Mouse (Mus musculus): ENCODE data around the gene Znrd1as.

The Znrd1as gene

DNA sequence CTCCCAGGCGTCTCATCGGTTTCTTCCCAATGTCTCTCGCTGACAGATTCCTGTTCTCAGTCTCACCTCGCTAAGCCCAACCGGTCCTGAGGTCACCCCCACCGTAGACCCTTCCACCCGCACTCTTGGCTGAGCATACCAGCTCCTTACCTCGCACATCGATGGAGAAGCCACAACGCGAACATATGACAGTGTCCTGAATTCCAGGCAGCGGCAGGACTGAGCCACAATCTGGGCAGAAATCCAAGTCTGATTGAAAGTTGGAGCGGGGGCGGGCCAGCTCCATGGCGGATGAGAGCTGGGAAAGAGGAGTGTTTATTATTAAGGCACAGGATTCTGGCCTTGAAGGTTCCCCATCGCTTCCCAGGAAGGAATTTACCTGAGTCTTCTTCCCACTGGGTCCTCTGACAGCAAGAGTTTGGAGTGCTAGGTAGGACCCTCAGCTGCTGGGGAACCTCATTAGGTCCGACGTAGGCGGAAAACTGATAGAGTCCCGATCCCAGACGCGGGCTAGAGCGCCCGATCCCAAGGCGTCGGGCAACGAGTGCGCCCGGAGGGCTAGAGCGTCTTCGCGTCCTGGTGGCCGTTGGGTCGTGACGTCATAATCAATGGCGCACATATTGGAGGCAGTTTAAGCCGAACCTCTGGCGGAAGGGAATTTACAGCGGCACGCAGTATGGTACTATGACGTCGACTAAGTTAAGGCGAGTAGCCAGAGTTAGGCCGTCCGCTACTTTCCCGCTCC is at the start of gene Znrd1as, which contains the start of gene Znrd1:
Znrd1as (plus strand) TSS at position 594 of the 745 bp plus-strand sequence.
Znrd1 (minus strand) TSS at position 561 of the 745 bp plus-strand sequence.
- DNase-seq: peak; percentile 95

DNA sequence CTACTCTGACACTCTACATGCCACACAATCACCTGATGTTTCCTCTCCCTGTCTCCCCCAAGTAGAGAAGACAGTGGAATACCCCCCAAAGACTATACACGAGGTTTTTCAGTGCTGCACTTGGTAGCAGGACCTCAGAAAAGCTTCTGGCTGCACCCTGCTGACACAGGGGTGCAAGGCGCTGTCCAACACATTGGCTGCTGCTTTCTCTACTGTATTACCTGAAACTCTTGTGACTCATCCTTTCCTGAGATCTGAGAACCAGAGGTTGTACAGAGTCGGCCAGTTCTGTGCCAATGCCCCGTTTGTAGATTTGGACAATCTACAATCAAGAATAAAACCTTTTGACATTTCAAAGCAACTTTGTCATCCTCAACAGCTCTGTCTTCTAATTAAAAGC is 48.6 kb upstream of the Znrd1as start:
- DNase-seq: no peak

DNA sequence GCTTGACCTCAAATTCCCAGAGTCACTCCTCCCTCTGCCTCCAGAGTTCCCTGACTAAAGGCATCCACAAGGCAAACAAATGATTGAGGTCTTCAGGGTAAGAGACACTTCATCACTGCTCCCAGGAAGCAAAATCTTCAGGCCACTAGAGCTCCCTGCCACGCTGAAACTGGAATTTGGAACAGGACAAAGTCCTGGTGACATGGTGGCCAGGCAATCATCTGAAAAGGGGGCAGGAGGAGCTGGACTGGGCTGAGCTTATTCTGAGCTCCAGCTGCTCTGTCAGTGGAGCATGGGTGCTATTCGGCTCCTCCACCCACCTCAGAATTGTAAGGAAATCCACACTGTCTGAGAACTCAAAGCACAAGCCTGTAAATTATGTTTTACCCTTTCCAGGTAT is 46.4 kb upstream of the Znrd1as start:
- DNase-seq: no peak

DNA sequence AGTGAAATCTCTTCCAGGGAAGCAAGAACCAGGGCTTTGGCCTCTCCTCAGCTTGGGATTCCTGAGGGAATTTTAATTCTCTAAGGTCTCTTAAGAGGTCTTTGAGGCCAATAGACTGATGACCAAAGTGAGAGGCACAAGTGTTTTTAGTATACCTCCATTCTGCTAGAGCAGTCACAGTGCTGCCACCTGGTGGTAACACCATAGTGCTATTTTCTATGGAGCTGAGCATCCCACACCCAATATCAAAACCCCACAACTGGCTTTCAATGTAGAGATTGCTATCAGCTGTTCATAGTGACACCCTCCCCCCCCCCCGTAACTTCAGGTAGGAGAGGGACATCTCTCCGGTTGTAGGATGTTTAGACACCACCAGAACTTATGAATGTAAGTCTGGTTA is 44.3 kb upstream of the Znrd1as start:
- DNase-seq: peak; percentile 61

- DNase-seq: peak; percentile 39
Measured at GRCm38 (mm10) chr17:36915076-36915475, 43.3 kb upstream of the Znrd1as start.

DNA sequence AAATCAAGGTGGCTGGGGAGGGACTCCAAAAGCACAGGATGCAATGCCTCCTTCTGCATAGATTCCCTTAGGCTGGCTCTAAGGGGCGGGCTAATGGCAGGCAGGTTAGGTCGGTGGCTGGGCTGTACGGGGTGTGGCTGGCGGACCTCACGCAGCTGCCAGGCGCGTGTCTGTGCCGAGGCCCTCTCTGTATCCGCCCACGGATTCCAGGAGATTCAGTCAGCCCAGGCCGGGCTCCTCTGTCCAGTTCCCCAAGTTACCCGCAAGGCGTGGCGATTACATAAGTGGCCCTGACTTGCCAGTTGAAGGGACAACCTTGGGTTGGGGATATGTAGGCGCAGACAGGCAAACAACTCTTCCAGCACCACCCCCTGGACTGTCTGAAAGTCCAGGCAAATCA is 38.2 kb upstream of the Znrd1as start:
- DNase-seq: no peak

- no peak for DNase-seq
Measured at GRCm38 (mm10) chr17:36922715-36923114, 35.7 kb upstream of the Znrd1as start.

GRCm38 (mm10) chr17:36923491-36923890 is 34.9 kb upstream of the Znrd1as start:
- no peak for DNase-seq

GRCm38 (mm10) chr17:36927496-36928120 is 30.8 kb upstream of the Znrd1as start:
- DNase-seq: no peak

DNA sequence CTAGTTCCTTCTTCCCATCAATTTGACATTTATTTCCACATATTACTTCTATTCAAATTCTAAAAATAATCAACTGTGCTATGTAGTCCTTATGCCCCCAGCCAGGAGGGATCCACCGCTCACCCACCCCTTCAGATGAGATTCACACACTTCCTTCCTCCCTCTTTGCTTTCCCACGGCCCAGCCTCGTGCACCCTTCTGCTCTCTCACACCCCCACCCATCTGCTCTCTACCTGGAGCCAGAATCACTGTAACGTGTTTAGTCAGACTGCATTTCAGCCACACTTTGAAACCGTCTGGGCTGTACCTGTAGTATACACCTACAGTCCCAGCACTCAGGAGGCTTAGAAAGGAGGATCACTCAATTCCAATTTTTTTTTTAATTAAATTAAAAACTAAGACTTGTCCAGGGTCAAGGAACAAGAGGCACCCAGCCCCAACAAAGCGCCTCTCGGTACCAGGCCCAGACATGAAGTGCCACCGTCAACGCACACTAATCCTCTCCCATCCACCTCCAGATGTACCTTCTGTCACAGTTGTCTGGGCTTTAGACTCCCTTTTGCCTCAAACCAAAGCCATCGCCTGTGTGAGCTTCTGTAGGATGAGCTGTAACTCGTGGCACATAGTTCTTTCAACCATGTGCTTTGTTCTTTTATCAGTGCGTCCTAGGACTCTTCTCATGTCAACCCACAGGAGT is 29.0 kb upstream of the Znrd1as start:
- no peak for DNase-seq

GRCm38 (mm10) chr17:36930233-36930632 is 28.2 kb upstream of the Znrd1as start:
- DNase-seq: no peak

DNA sequence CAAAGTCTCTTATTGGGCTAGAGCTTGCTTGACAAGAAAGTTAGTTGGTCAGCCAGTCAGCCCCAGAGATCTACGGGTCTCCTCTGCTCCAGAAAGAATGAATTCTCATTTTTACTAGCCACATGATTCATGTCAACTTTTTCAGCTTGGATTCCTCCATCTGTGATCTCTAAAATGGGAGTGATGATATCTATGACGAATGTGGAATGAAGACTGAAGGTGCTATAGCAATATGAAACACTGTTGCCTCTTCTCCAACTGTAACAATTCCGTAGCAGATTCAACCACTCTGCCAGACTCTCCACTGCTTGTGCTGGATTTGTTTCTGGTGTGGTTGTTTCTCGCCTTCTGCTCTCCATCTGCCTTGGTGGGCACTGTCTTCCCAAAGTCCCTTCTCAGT is 27.3 kb upstream of the Znrd1as start:
- DNase-seq: no peak

DNA sequence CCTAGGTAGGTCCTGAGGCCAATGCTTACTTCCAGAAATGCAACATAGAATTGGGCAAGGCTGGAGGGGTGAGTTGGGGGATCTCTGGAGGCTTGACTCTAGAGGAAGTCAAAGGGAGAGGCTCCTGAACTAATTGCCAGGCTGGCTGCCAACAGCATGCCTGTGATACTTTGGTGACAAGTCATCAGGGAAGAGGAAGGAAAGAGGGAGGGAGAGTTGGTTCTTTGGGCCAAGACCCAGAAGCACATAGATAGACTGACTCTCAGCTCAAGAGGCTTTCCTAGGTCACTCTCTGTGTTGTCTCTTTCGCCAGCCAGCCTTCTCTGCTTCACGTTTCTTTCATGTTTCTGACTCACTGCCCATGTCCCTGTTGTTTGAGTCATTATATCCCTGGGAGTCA is 26.6 kb upstream of the Znrd1as start:
- no peak for DNase-seq

DNA sequence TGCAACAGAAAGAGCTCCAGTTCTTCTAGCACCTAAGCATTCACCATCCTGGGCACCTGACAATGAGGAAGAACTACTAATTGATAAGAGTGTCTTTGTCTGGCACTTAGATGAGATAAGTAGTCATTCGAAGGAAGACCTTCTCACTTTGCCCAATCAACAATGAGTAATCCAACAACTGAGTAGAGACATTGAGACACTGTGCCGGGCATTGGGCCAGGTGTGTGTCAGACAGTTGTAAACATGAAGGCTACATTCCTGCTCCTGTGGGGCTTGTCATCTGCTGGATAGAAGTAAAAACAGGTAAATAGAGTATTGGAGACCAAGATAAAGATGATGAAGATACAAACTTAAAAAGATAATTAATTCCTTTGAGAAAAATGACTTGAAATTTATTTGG is 20.3 kb upstream of the Znrd1as start:
- no peak for DNase-seq

DNA sequence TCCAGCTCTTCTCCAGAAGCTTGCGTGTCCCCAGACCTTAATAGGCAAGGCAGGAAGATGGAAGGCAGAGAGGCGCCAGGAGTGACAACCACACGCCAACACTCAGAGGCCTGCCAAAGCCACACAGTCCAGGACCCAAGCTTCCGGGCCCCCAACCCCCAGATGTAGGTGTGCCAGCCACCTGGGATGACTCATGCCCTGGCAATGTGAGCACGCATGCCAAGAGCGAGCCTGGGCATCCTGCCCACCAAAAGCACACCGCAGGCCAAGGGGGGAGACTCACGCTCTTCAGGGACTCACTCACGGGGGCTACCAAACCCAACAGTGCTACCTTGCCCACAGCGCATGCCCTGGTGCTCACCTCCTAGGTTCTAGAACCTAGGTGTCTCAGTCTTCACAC is 16.0 kb upstream of the Znrd1as start:
- DNase-seq: peak; percentile 89

- no peak for DNase-seq
Measured at GRCm38 (mm10) chr17:36942791-36943471, 15.5 kb upstream of the Znrd1as start, which contains the start of gene Rnf39. Gene Rnf39 (plus strand): TSS chr17:36942918.

DNA sequence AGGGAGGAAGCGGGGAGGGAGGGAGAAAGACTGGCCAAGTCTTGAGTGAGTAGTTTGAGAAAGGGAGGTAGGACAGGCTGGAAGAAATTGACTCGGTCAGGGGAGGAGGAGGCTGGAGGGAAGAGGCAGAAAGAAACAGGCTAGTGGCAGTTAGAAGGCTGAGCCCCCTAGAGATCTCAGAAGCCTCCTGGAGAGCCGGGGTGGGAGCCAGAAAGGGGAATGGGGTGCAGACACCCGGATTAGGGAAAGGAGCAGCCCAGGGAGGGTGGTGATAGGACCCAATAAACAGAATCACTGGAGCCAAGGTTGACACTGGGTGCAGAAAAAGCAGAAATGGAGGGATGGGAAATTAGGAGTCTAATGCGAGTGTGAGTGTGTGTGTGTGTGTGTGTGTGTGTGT is 14.7 kb upstream of the Znrd1as start:
- peak; percentile 52 for DNase-seq

DNA sequence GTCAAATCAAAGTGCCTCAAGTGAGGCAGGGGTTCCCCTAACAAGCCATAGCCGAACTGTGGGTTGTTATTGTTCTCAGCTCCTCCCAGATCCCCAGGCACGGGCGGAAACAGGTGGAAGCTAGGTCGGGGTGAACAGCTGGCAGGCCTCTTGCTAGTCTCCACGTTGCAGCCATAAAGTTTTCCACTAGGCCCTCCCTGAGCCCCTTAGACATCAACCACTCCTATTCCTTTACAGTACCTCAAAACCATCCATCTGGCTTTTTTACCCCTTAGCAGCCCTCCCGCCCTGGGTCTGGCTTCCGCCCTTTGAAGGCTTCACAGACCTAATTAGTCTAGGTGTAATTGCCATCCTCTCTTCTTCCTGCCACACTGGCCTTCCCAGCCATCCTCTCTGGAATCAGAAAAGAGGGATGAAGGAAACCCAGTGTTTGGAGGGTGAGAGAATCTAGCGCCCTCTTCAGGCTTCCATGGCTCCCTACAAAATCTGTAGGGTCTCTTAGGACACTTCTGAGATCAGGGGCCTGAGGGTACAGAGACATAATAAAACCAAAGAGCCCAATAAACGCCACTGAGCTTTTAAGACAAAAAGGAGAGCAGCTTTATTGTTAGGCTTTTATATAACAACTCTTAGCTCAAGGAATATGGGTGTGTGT is 14.1 kb upstream of the Znrd1as start:
- peak; percentile 63 for DNase-seq

GRCm38 (mm10) chr17:36947051-36947819 is 11.2 kb upstream of the Znrd1as start:
- peak; percentile 72 for DNase-seq

- DNase-seq: no peak
Measured at GRCm38 (mm10) chr17:36948286-36948685, 10.1 kb upstream of the Znrd1as start.

- DNase-seq: peak; percentile 45
Measured at GRCm38 (mm10) chr17:36949265-36949664, 9.1 kb upstream of the Znrd1as start.

Measured in cerebellum, adult 9-11 months (tissue).